Mouse (Mus musculus) G1E (cell line): ENCODE measurements around the gene Mcrip2. TPM values are rescaled to one million over a fixed set of nuclear protein-coding genes. Genes with fewer than 3 reads are reported as not detected.

Experiments used
- ATAC-seq: 2 replicates; pipeline ENCODE4 v1.8.0; 2016; ENCODE audit warnings: mild to moderate bottlenecking; ENCODE audit not compliant: insufficient number of reproducible peaks, poor library complexity, low FRiP score, severe bottlenecking; ENCODE audit errors: extremely low read depth
- DNase-seq: peaks from one replicate; pipeline ENCODE4 v3.0.0; 2012; ENCODE audit warnings: low spot score
- H3K27me3 ChIP-seq: 2 replicates; pipeline ENCODE4 v1.6.1; 2012; ENCODE audit warnings: mild to moderate bottlenecking, low read length, inconsistent platforms; ENCODE audit not compliant: insufficient read depth
- H3K36me3 ChIP-seq: replicated peaks from 2 replicates; pipeline ENCODE3; 2012; ENCODE audit warnings: mild to moderate bottlenecking, inconsistent platforms
- H3K4me1 ChIP-seq: 2 replicates; pipeline ENCODE4 v1.6.1; 2012; ENCODE audit warnings: low read depth, low read length, inconsistent platforms, mixed read lengths; ENCODE audit not compliant: insufficient read depth
- H3K4me3 ChIP-seq: 2 replicates; pipeline ENCODE4 v1.5.1; 2012; ENCODE audit warnings: low read depth, mild to moderate bottlenecking, inconsistent platforms, low read length, moderate library complexity, mixed read lengths
- H3K9me3 ChIP-seq: replicated peaks from 2 replicates; pipeline ENCODE4 v1.6.1; 2012; ENCODE audit warnings: inconsistent platforms
- CTCF ChIP-seq: IDR thresholded peaks from 2 replicates; pipeline ENCODE4 v1.5.1; 2012; ENCODE audit warnings: low read depth, low read length, inconsistent platforms, mixed read lengths
- GATA1 ChIP-seq: IDR thresholded peaks from 2 replicates; pipeline ENCODE4 v1.6.1; 2012; ENCODE audit warnings: borderline replicate concordance, low read length, inconsistent platforms, mixed read lengths
- GATA2 ChIP-seq: IDR thresholded peaks from 2 replicates; pipeline ENCODE4 v1.6.1; 2012; ENCODE audit warnings: low read depth, low read length, inconsistent platforms, borderline replicate concordance
- POLR2AphosphoS5 ChIP-seq: IDR thresholded peaks from 2 replicates; pipeline ENCODE4 v1.6.1; 2012; ENCODE audit warnings: low read depth, low read length, inconsistent platforms; ENCODE audit not compliant: insufficient replicate concordance
- TAL1 ChIP-seq: conservative IDR thresholded peaks from 2 replicates; pipeline ENCODE4 v1.6.1; 2012; ENCODE audit warnings: low read depth, low read length, inconsistent platforms, mixed read lengths
- polyA plus RNA-seq: library from polyadenylated mRNA; stranded (reverse); fragments of >175 nt; gene quantifications from 2 replicates; pipeline ENCODE4 v1.2.3, GENCODE M21; 2012
- total RNA-seq, 2 experiments: library from RNA; stranded (forward) in 1 of 2; stranded (reverse) in 1 of 2; fragments of 200-1000 nt in 1 of 2; fragments of >200 nt in 1 of 2; fragmentation: Nextera tagmentation in 1 of 2; gene quantifications; 2 replicates each; pipeline ENCODE4 v1.2.3; 2014 to 2017

Gene Mcrip2
- total and polyA plus RNA-seq, 3 experiments: 4.4 to 77.6 (median 8.7) TPM

DNA sequence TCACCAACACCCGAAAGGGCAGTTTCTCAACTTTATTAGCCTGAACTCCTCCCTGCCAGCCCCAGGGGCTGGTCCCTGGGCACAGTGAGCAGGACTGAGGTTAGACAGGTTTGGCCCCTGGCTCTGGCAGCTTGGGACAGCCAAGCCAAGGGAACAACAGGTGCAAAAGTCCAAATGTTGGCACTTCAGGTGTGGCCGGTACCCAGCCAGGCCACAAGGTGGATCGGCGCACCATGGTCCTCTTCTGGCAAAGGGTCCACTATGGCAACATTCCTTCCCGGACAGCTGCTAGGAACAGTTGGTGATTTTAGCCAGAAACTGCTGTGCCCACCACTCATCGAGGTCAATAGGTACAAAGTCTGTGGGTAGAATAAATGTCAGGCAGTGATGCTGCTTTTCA is 4.9 kb downstream of the Mcrip2 start:
- TF ChIP-seq GATA1: no peak
- TF ChIP-seq POLR2AphosphoS5: no peak
- TF ChIP-seq GATA2: no peak
- no peak for TF ChIP-seq CTCF
- no peak for TF ChIP-seq TAL1
- ATAC-seq (no peak), DNase-seq (no peak)
- H3K36me3 ChIP-seq: peaks cover 54% of the 10 kb centered on the region
- no peak overlapping the region for H3K4me3 ChIP-seq
- H3K27me3 ChIP-seq: peaks cover 4% of the 10 kb centered on the region
- H3K9me3 ChIP-seq: no peaks in the 10 kb centered on the region
- peaks cover 61% of the 10 kb centered on the region for H3K4me1 ChIP-seq

DNA sequence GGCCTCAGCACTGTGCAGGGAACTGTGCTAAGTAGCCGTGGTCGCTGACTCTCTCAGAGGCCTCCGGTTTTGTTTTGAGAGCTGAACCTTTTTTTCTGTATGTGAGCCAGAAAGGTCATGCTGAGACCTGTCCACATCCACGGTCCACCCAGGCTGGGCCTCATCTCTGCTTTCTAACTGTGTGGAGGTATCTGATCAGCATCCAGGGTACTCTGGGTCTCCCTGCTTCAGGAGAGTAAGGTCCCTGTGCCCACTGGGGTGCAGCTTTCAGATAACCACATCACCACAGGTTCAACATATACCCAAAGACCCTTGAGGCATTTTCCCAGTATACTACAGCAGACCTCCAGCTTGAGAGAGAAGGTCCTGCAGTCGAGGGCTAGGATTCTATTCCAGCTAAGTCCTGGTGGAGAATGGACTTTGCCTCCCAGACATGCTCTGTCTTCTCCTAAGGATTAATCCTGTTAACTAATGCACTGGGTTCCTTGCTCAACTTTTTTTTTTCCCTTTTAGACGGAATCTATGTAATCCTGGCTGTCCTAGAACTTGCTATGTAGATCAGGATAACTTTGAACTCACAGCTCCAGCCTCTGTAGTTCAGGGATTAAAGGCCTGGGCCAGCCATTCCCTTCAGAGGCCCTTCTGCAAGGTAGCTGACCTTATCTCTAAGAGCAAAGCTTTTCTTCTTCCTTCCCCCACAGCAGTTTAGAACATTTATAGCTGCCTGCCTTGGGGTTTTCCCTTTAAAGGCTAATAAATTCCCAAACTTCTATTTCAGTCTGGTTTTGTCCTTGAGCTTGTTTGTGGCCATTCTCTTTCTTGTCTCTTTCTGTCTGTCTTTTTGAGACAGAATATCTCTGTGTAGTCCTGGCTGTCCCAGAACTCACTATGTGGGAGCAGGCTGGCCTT is 6.6 kb downstream of the Mcrip2 start:
- no peak for DNase-seq
- no peak for ATAC-seq
- Histone ChIP-seq H3K36me3 (peaks cover 67% of the 10 kb centered on the region), H3K4me1 (peaks cover 47% of the 10 kb centered on the region), H3K4me3 (peak overlapping the region; percentile 76), H3K27me3 (peaks cover 4% of the 10 kb centered on the region; the same call in 1 of the 2 replicates), H3K9me3 (no peaks in the 10 kb centered on the region)
- TF ChIP-seq TAL1: no peak
- TF ChIP-seq CTCF: no peak
- no peak for TF ChIP-seq GATA1
- no peak for TF ChIP-seq POLR2AphosphoS5
- TF ChIP-seq GATA2: no peak

DNA sequence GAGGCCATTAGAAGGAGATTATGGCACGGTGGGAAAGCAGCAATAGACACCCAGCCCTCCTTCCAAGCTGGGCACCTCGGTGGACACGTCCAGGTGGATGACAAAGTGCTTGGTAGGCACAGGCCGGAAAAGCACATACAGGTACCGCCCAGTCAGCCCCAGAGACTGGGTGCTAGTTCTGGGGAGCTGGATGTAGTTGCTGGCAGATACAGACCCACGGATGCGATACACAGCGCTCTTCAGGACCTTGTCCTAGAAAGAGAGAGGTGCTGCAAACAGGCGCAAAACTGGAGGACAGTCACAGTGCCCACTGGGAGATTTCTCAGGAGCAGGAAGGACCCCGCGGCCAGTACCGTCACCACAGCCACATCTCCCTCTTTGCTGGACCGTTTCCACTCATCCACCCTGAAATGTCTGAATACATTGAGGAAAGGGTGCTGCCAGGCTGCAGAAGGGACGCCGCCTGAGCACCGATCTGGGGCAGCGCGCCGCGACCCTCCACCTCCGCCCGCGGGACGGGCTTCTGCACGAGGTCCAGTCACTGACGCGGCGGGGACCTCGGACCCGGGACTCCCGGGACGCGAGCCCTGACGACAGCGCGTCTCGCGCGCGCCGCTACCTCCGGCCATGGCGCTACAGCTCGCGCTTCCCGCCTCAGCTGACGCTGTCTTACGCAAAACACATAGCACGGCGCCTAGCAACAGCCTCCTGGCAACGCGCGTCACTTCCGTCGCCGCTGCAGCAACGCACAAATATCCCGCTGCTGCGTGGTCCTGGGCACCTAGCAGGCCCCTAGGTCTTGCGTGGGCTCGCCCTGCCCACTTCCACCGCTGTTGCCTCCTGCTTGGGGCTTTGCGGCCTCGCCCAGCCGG is 7.5 kb downstream of the Mcrip2 start, which contains the start of gene Wdr90:
Gene Wdr90 (minus strand): TSS at position 670 of the 872 bp plus-strand sequence.
- peaks cover 40% of the 10 kb centered on the region for H3K4me1 ChIP-seq
- H3K27me3 ChIP-seq: peaks cover 4% of the 10 kb centered on the region; the same call in 1 of the 2 replicates
- TF ChIP-seq CTCF (no peak), GATA1 (no peak), TAL1 (no peak), POLR2AphosphoS5 (no peak), GATA2 (no peak)
- ATAC-seq (peak; percentile 60), DNase-seq (peak; percentile 70)
- peaks cover 61% of the 10 kb centered on the region for H3K36me3 ChIP-seq
- H3K9me3 ChIP-seq: no peaks in the 10 kb centered on the region
- H3K4me3 ChIP-seq: peak within 1 kb of the TSS; percentile 76

DNA sequence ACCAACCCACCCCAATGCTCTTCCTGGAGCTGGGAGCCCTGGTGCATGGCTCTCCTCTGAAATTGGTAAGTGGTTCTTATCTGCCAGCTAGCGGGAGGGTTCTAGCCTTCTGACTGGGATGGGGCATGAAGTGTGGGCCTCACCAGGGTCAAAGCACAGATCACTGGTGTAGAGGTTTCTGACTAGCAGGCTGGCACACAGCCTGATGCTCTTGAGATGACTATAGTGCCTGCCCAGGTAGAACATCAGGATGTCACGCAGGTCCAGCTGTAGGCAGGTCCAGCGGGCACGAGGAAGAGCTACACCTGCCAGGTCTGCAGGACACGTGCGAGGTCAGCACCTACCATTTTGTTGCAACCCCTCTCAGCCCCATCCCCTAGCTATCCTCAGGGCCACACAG is 8.3 kb downstream of the Mcrip2 start:
- ATAC-seq (no peak), DNase-seq (no peak)
- Histone ChIP-seq H3K9me3 (no peaks in the 10 kb centered on the region), H3K27me3 (peaks cover 9% of the 10 kb centered on the region; the same call in 1 of the 2 replicates), H3K4me1 (peaks cover 42% of the 10 kb centered on the region), H3K36me3 (peaks cover 62% of the 10 kb centered on the region), H3K4me3 (peak overlapping the region; percentile 76; the same call in 1 of the 2 replicates)
- TF ChIP-seq GATA1 (no peak), GATA2 (no peak), CTCF (no peak), TAL1 (no peak), POLR2AphosphoS5 (no peak)

DNA sequence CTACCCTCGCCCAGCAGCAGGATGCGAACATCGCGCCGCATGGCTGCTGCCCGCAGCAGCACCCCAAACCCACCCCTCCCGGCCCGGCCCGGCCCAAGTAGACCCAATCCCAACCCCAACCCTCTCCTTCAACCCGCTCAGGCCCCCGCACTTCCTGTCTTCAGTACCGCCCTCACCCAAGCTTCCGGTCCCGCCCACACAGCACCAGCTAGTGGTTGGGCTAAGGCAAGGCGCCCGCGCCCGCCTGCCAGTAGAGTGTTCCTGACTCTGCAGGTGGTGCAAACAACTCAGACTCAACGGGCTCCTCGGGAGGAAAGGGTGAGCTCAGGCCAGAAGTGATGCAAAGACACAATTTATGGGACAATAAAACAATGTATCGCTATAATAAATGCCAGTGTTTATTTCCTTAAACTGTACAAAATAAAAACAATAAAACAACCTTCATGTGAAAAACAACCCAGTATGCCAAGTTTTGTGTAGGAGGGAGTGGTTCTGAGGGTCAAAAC is 24.1 kb downstream of the Mcrip2 start, which contains the start of gene Rhot2:
Gene Rhot2 (minus strand): TSS at position 456 of the 506 bp plus-strand sequence.
- TF ChIP-seq CTCF (no peak), POLR2AphosphoS5 (peak; percentile 10; the same call in 1 of the 2 replicates)
- Histone ChIP-seq H3K36me3 (peaks cover 87% of the 10 kb centered on the region), H3K27me3 (peaks cover 28% of the 10 kb centered on the region), H3K9me3 (no peaks in the 10 kb centered on the region), H3K4me3 (peak within 1 kb of the TSS; percentile 87), H3K4me1 (peaks cover 60% of the 10 kb centered on the region)
- peak; percentile 93 for DNase-seq
- peak; percentile 91 for ATAC-seq
